Mouse (Mus musculus) activated CD4-positive, CD25-positive, alpha-beta regulatory T cell, adult 4 months (primary cell): ENCODE data around the gene Tas2r140. TPM values are rescaled to one million over a fixed set of nuclear protein-coding genes. Genes with fewer than 3 reads are reported as not detected.

Experiments used
- ATAC-seq: one replicate; pipeline ENCODE4 v1.8.0; 2017
- polyA plus RNA-seq, 2 experiments: library from polyadenylated mRNA; unstranded; fragments of 100-300 nt; shearing (Covaris generic); gene quantifications; one replicate each; pipeline ENCODE4 v1.2.1; 2017

The Tas2r140 gene
- polyA plus RNA-seq = not detected

DNA sequence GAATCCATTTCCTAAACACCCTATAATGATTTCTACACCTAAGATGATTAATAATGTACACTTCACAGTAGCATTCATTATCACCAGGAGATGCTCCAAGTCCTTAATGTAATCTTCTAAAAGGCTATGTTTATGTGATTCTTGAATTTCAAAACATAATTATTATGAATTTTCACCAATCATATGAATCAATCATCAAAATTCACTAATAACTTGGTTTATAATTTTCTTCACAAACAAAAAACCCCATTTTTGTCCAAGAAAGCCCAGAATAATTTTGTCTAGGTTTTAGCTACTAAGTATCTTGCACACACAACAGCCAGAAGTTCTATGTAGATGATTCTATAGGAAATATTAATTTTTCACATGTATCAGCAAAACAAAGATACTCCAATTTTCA lies at the start of gene Tas2r140:
Gene Tas2r140 (minus strand): TSS at position 101 of the 400 bp plus-strand sequence.
- no peak for ATAC-seq

GRCm38 (mm10) chr6:133104609-133104921 lies 48.9 kb upstream of the Tas2r140 start, which contains the start of gene Smim10l1:
Gene Smim10l1 (plus strand): TSS chr6:133104909.
- ATAC-seq = no peak

DNA sequence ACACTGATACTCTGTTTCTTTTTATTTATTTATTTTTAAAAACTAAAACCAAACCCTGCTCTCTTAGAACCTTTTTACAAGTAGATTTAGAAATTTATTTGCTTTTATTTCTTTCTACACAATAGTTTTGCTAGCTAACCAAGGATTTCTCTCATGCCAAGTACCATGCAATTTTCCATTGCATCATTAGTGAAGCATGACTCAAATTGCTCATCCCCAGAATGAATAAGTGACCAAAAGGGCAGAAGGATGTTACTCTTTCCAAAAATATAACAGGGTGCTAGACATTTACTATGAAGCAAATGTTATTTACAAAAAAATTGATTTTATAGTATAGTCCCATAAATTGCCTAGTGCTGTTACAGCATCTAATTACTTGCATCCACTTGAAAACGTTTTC lies 46.8 kb upstream of the Tas2r140 start:
- no peak for ATAC-seq

GRCm38 (mm10) chr6:133092226-133092625 lies 36.6 kb upstream of the Tas2r140 start:
- no peak for ATAC-seq

DNA sequence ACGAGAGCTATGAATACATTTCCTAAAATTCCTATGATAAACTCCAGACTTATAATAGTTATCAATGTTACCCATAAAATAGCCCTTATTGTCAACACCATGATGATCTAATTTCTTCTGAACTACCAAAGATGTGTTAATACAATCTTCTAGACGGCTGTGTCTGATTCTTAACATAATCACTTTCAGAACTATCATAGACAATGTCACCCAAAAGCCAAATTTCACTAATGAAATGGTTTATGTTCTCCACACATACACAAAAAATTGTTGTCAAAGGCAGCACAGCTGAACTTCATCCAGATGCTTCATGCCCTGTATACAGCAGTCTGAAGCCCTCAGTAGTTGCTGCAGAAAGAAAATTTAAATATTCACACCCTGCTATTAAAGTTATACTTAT lies 18.6 kb downstream of the Tas2r140 start, which contains the start of gene Tas2r103:
Gene Tas2r103 (minus strand): TSS at position 101 of the 400 bp plus-strand sequence.
- no peak for ATAC-seq

Other genes with a start within 250 kb of the Tas2r140 start
- gene Tas2r123, start 208.7 kb downstream of the Tas2r140 start, polyA plus RNA-seq = not detected
- not detected for gene Tas2r116, start 200.4 kb downstream of the Tas2r140 start, polyA plus RNA-seq
- gene Tas2r110, start 187.8 kb downstream of the Tas2r140 start, polyA plus RNA-seq = not detected
- gene Tas2r113, start 162.8 kb downstream of the Tas2r140 start, polyA plus RNA-seq = not detected
- not detected for gene Tas2r125, start 146.2 kb downstream of the Tas2r140 start, polyA plus RNA-seq
- gene Tas2r129, start 104.7 kb downstream of the Tas2r140 start, polyA plus RNA-seq = not detected
- not detected for gene Tas2r131, start 97.9 kb downstream of the Tas2r140 start, polyA plus RNA-seq
- not detected for gene Tas2r109, start 74.9 kb downstream of the Tas2r140 start, polyA plus RNA-seq
- gene Tas2r103, start 18.7 kb downstream of the Tas2r140 start, polyA plus RNA-seq = not detected
- 10 to 100 TPM; 13.2 to 21.0 TPM for gene Smim10l1, start 49.1 kb upstream of the Tas2r140 start, polyA plus RNA-seq
- not detected for gene 5530400C23Rik, start 236.4 kb upstream of the Tas2r140 start, polyA plus RNA-seq